Mouse (Mus musculus) ES-E14 (cell line): ENCODE data around the gene Sgms2.

Source experiments
- MAFK ChIP-seq: IDR thresholded peaks from 2 replicates; pipeline ENCODE4 v1.6.1; 2014; ENCODE audit warnings: mild to moderate bottlenecking, low read depth, low read length, inconsistent platforms; ENCODE audit not compliant: insufficient read depth
- ZC3H11A ChIP-seq: IDR thresholded peaks from 2 replicates; pipeline ENCODE4 v1.6.1; 2012; ENCODE audit warnings: low read depth, mild to moderate bottlenecking, inconsistent platforms, low read length, borderline replicate concordance

DNA sequence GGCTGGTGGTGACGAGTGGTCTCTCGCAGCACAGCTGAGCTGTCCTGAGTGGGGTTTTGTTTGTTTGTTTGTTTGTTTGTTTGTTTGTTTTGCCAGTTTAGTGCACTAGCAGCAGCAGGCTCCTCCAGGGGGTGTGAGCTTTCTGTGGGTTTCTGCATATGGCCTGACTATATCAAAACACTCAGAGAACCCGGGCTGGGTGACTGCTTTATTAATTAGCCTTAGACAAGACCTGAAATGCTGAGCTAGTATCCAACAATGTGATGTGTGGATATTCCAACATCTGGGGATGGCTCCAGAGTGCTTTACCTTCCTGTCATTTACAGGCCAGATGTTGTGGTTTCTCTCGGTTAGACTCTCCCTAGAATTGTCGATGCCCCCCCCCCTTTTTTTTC lies 187.9 kb downstream of the Sgms2 start:
- TF ChIP-seq ZC3H11A (no peak), MAFK (no peak)
